Mouse (Mus musculus) liver, embryonic 11.5 days (tissue): Measurements from ENCODE around the gene Zc3h7b. TPM values are rescaled to one million over a fixed set of nuclear protein-coding genes. Genes with fewer than 3 reads are reported as not detected.
"Not testable (repeated sequence)": the region's sequence is repeated elsewhere in the genome, so short reads cannot be mapped to it uniquely, and the experiment has no call there.

Experiments
- ATAC-seq: fragments of 200-750 bp; cut with Nextera tagmentation; replicated peaks from 2 replicates; pipeline ENCODE4 v1.8.0; 2017; ENCODE audit warnings: moderate number of reproducible peaks, mild to moderate bottlenecking, moderate TSS enrichment, moderate library complexity; ENCODE audit not compliant: low FRiP score
- DNase-seq: peaks from one replicate; pipeline ENCODE4 v3.0.0-alpha.2; 2017; ENCODE audit warnings: low spot score
- H3K27ac ChIP-seq: fragments of 300-500 bp; sonication (generic); 2 replicates; pipeline ENCODE4 v1.5.1; 2014; ENCODE audit warnings: mild to moderate bottlenecking, low read depth, low read length, control low read depth
- H3K27me3 ChIP-seq: fragments of 300-500 bp; sonication (generic); replicated peaks from 2 replicates; pipeline ENCODE4 v1.6.1; 2014; ENCODE audit warnings: low read length, mixed read lengths; ENCODE audit not compliant: control insufficient read depth, insufficient read depth
- H3K36me3 ChIP-seq: fragments of 300-500 bp; sonication (generic); 2 replicates; pipeline ENCODE4 v1.6.1; 2014; ENCODE audit warnings: mild to moderate bottlenecking, low read length, moderate library complexity, mixed read lengths; ENCODE audit not compliant: control insufficient read depth, insufficient read depth
- H3K4me1 ChIP-seq: fragments of 300-500 bp; sonication (generic); replicated peaks from 2 replicates; pipeline ENCODE4 v1.6.1; 2014; ENCODE audit warnings: low read length, mixed read lengths; ENCODE audit not compliant: control insufficient read depth, insufficient read depth
- H3K4me2 ChIP-seq: fragments of 300-500 bp; sonication (generic); 2 replicates; pipeline ENCODE4 v1.6.1; 2014; ENCODE audit warnings: mild to moderate bottlenecking, control low read depth, moderate library complexity
- H3K4me3 ChIP-seq: fragments of 300-500 bp; sonication (generic); 2 replicates; pipeline ENCODE4 v1.5.1; 2014; ENCODE audit warnings: low read depth, low read length, control low read depth
- H3K9ac ChIP-seq: fragments of 300-500 bp; sonication (generic); 2 replicates; pipeline ENCODE4 v1.6.1; 2014; ENCODE audit warnings: low read depth, low read length, control low read depth
- H3K9me3 ChIP-seq: fragments of 300-500 bp; sonication (generic); 2 replicates; pipeline ENCODE4 v1.6.1; 2016; ENCODE audit warnings: low read length, inconsistent platforms, mixed read lengths; ENCODE audit not compliant: control insufficient read depth
- WGBS: fragments of 180-500 bp; shearing (Covaris S2); extraction: QIAGEN DNeasy Blood & Tissue Kit; methylation state at CpG from one replicate; pipeline ENCODE4 v1.1.7; 2014; 5-methylcytosine and 5-hydroxymethylcytosine counted together
- polyA plus RNA-seq: library from polyadenylated mRNA; unstranded; fragments of >200 nt; fragmentation: Nextera tagmentation; extraction: Ambion mirVana; gene quantifications from 2 replicates; pipeline ENCODE4 v1.2.1, GENCODE M21; 2014

Gene Zc3h7b
- 23.4 and 24.2 TPM in 2 replicates for polyA plus RNA-seq

GRCm38 (mm10) chr15:81744992-81745600 is at the start of gene Zc3h7b, which contains the start of gene Rangap1:
Gene Zc3h7b, plus strand, starts transcription at chr15:81745057.
Gene Rangap1, minus strand, starts transcription at chr15:81745530.
- Histone ChIP-seq H3K27me3 (no peaks in the 10 kb centered on the region), H3K4me1 (peaks cover 12% of the 10 kb centered on the region), H3K9me3 (no peaks in the 10 kb centered on the region), H3K27ac (peak within 1 kb of the TSS; percentile 85), H3K9ac (peak within 1 kb of the TSS; percentile 94), H3K4me2 (peak within 1 kb of the TSS; percentile 91), H3K36me3 (no peaks in the 10 kb centered on the region), H3K4me3 (peak within 1 kb of the TSS; percentile 79)
- WGBS = under 1% methylated on average over 61 of the region's 65 CpGs
- peak; percentile 83 for DNase-seq
- ATAC-seq = peak; percentile 81

DNA sequence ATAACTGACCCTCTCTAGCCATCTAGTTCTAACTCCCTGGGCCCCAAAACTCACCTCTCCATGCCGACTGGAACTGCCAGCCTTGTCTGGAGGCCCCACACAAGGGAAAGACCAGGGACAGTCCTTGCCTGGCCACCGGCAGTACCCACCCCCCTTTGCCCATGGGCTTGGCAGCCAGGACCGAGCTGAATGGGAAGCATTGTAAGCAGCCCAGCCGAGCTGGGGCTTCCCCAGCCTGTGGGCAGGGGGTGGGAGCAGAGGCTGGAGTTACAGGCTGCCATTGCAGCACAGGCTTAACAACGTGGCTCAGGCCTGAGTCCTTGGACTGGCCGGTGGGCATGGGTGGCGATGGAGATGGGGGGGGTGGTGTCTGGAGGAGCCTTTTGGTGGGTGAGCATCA is 47.7 kb upstream of the Zc3h7b start, which contains the start of gene Chadl:
TSS of gene Chadl (minus strand) at position 113 of the 400 bp plus-strand sequence.
- DNase-seq (no peak), ATAC-seq (no peak)
- Histone ChIP-seq H3K4me3 (no peak within 1 kb of the TSS), H3K4me1 (peaks cover 10% of the 10 kb centered on the region; the same call in 1 of the 2 replicates), H3K27me3 (peaks cover 42% of the 10 kb centered on the region), H3K9ac (no peak within 1 kb of the TSS), H3K9me3 (no peaks in the 10 kb centered on the region), H3K27ac (no peak within 1 kb of the TSS), H3K4me2 (no peak within 1 kb of the TSS), H3K36me3 (no peaks in the 10 kb centered on the region)
- 61% methylated on average over 7 of the region's 7 CpGs for WGBS

DNA sequence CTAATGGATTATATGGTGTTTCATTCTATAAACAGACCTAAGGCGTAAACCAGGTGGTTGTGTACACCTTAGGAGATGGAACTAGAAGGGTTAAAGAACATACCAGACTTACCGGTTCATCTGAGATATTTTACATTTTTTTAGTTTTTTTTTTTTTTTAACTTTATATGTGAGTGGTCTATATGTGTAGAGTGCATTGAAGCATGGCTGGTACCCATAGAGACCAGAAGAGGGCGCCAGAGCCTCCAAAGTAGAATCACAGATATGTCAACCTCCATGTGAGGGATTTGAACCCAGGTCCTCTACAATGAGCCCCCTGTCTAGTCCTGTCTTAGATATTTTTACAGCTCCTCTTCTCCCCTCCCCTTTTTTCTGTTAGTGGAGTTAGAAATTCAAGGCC is 47.0 kb upstream of the Zc3h7b start:
- peaks cover 10% of the 10 kb centered on the region; the same call in 1 of the 2 replicates for H3K4me1 ChIP-seq
- no peak overlapping the region for H3K4me3 ChIP-seq
- H3K27ac ChIP-seq = no peak overlapping the region
- H3K9me3 ChIP-seq = no peaks in the 10 kb centered on the region
- DNase-seq = no peak
- peaks cover 35% of the 10 kb centered on the region for H3K27me3 ChIP-seq
- 46% methylated on average over 3 of the region's 3 CpGs for WGBS
- ATAC-seq = no peak
- no peak overlapping the region for H3K4me2 ChIP-seq
- H3K9ac ChIP-seq = no peak overlapping the region
- peaks cover 1% of the 10 kb centered on the region; the same call in 1 of the 2 replicates for H3K36me3 ChIP-seq

- Histone ChIP-seq H3K27me3 (peaks cover 28% of the 10 kb centered on the region), H3K36me3 (peaks cover 8% of the 10 kb centered on the region), H3K4me2 (no peak overlapping the region), H3K9me3 (no peaks in the 10 kb centered on the region), H3K4me1 (peaks cover 8% of the 10 kb centered on the region; the same call in 1 of the 2 replicates), H3K9ac (no peak overlapping the region), H3K27ac (no peak overlapping the region), H3K4me3 (no peak overlapping the region)
- ATAC-seq = no peak
- 52% methylated on average over 2 of the region's 2 CpGs for WGBS
- no peak for DNase-seq
Observed at GRCm38 (mm10) chr15:81698532-81698931, 46.3 kb upstream of the Zc3h7b start.

DNA sequence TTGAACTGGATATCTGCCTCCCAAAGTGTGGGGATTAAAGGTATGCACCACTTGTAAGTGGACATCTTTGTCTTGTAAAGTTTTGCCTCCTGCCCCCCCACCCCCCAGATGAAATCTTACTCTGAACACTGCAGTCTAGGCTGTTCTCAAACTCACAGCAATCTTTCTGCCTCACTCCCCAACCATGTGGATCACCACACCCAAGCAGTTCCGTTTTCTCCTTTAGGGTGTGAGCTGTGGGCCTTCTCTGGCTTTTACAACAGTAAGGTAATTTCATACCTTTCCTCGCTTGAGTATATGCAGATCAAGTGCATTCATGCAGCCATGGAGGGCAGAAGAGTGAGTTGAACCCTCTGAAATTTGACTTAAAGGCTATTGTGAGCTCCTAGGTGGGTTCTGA is 44.7 kb upstream of the Zc3h7b start:
- Histone ChIP-seq H3K9me3 (no peaks in the 10 kb centered on the region), H3K36me3 (peaks cover 24% of the 10 kb centered on the region), H3K4me3 (no peak overlapping the region), H3K27me3 (peaks cover 12% of the 10 kb centered on the region), H3K4me1 (no peaks in the 10 kb centered on the region; the same call in 1 of the 2 replicates), H3K27ac (no peak overlapping the region), H3K9ac (no peak overlapping the region), H3K4me2 (no peak overlapping the region)
- 66% methylated on average over 2 of the region's 2 CpGs for WGBS
- ATAC-seq = no peak
- DNase-seq = no peak

DNA sequence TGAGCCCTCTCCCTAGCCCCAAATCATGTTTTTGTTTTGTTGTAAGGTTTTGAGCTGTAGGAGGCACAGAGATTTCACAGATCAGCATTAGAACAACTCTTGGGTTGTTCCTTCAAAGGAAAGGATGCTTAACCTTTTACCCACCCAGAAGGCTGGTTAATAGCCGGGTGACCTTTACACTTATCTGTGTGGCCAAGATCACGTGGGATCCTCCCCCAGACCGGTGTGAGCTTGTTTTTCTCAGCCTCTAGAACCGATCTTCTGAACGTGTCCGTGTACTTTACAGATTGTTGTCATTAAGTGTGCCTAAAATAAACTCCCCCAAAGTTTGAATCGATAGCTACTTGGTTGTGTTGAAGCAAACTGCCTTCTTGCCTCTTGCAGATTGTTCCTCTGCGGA is 44.3 kb upstream of the Zc3h7b start:
- no peak for ATAC-seq
- H3K4me2 ChIP-seq = no peak overlapping the region
- H3K36me3 ChIP-seq = peaks cover 28% of the 10 kb centered on the region

GRCm38 (mm10) chr15:81701350-81701749 is 43.5 kb upstream of the Zc3h7b start:
- ATAC-seq, H3K9me3 ChIP-seq, H3K4me1 ChIP-seq, H3K27me3 ChIP-seq, H3K27ac ChIP-seq, H3K9ac ChIP-seq, H3K4me2 ChIP-seq, DNase-seq, H3K4me3 ChIP-seq: not testable (repeated sequence)
- WGBS = 72% methylated on average over 4 of the region's 4 CpGs
- peaks cover 36% of the 10 kb centered on the region for H3K36me3 ChIP-seq

More for the DNA sequence above, 44.3 kb upstream of the Zc3h7b start:
- Histone ChIP-seq H3K9me3 (no peaks in the 10 kb centered on the region), H3K9ac (no peak overlapping the region), H3K27ac (no peak overlapping the region), H3K27me3 (peaks cover 8% of the 10 kb centered on the region), H3K4me1 (no peaks in the 10 kb centered on the region; the same call in 1 of the 2 replicates), H3K4me3 (no peak overlapping the region)
- DNase-seq = no peak
- 60% methylated on average over 8 of the region's 8 CpGs for WGBS

DNA sequence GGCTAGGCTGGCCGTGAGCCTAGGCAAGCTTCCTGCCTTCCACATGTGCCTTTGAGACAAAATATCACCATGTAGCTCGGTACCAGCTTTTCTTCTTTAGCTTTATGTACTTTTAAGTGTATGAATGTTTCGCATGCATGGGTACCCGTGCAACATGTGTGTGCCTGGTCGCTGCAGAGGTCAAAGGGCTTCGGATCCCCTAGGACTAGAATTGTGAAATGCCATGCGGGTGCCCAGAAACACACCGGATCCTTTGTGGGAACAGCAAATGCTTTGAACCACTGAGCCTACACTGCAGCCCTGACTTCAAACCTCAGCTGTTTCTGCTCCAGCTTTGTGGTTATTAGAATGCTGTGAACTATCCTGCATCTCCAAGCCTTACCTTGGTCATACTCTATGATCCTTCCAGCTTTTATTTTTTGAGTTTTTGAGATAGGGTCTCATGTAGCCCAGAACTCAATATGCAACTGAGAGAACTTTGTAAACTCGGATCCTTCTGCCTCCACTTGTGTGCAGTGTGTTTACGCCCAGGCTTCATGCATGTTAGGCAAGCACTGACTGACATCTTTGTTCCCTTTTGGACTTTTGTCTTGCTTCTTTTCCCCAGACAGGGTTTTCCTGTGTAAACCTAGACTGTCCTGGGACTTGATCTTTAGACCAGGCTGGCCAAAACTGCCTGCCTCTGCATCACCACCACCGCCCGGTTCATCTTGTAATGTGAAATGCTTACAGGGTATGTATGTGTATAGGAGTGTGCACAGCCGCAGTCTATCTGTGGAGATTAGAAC is 42.4 kb upstream of the Zc3h7b start:
- no peak for DNase-seq
- H3K27ac ChIP-seq = no peak overlapping the region
- H3K9ac ChIP-seq = no peak overlapping the region
- no peak overlapping the region for H3K4me3 ChIP-seq
- no peaks in the 10 kb centered on the region for H3K9me3 ChIP-seq
- no peak overlapping the region for H3K4me2 ChIP-seq
- H3K4me1 ChIP-seq = no peaks in the 10 kb centered on the region; the same call in 1 of the 2 replicates
- peak; percentile 46; the same call in 1 of the 2 replicates for ATAC-seq
- H3K36me3 ChIP-seq = peaks cover 38% of the 10 kb centered on the region
- no peaks in the 10 kb centered on the region for H3K27me3 ChIP-seq
- WGBS = 85% methylated on average over 13 of the region's 13 CpGs
